Mouse (Mus musculus) mouse embryonic stem cell (cell line): ENCODE data around the gene Ankrd10.
"Not testable (repeated sequence)": the region's sequence is repeated elsewhere in the genome, so short reads cannot be mapped to it uniquely, and the experiment has no call there.

ENCODE experiments used
- in situ Hi-C, 2 experiments: fragments of 300-500 bp; cut with MboI; formaldehyde crosslinking; loops; 1 replicate in 1 of 2; 3 replicates in 1 of 2; pipeline ENCODE4 v1.14.3; 2019 to 2020; ENCODE audit warnings: low sequenced_read_pairs in 2 of 2, low pct_unique_long_range_greater_than_20kb in 1 of 2, mixed read lengths in 1 of 2; ENCODE audit not compliant: unreplicated experiment in 1 of 2

Gene Ankrd10

GRCm38 (mm10) chr8:11635611-11636081 lies at the start of gene Ankrd10:
Ankrd10 (minus strand) TSS chr8:11635757.
- in situ Hi-C loops, result no loop called here

GRCm38 (mm10) chr8:11684558-11684957 lies 49.0 kb upstream of the Ankrd10 start:
- in situ Hi-C loops, result no loop called here

- in situ Hi-C loops, result no loop called here
Observed at GRCm38 (mm10) chr8:11668308-11668707, 32.8 kb upstream of the Ankrd10 start.

GRCm38 (mm10) chr8:11666023-11666716 lies 30.6 kb upstream of the Ankrd10 start:
- in situ Hi-C loops, result not testable (repeated sequence)

GRCm38 (mm10) chr8:11661969-11662368 lies 26.4 kb upstream of the Ankrd10 start:
- in situ Hi-C loops, result no loop called here

- in situ Hi-C loops, result no loop called here
Observed at GRCm38 (mm10) chr8:11650021-11650420, 14.5 kb upstream of the Ankrd10 start.

- in situ Hi-C loops, result no loop called here
Observed at GRCm38 (mm10) chr8:11643123-11643522, 7.6 kb upstream of the Ankrd10 start.

- in situ Hi-C loops, result no loop called here
Observed at GRCm38 (mm10) chr8:11640606-11641005, 5.0 kb upstream of the Ankrd10 start.

GRCm38 (mm10) chr8:11637531-11637930 lies 2.0 kb upstream of the Ankrd10 start:
- in situ Hi-C loops, result no loop called here

- in situ Hi-C loops, result no loop called here
Observed at GRCm38 (mm10) chr8:11636324-11637057, 934 bp upstream of the Ankrd10 start.

- in situ Hi-C loops, result no loop called here
Observed at GRCm38 (mm10) chr8:11635012-11635577, 462 bp downstream of the Ankrd10 start.

- in situ Hi-C loops, result no loop called here
Observed at GRCm38 (mm10) chr8:11634331-11635011, 1.1 kb downstream of the Ankrd10 start.

GRCm38 (mm10) chr8:11633414-11633813 lies 2.1 kb downstream of the Ankrd10 start:
- in situ Hi-C loops, result no loop called here

- in situ Hi-C loops, result no loop called here
Observed at GRCm38 (mm10) chr8:11632406-11632805, 3.2 kb downstream of the Ankrd10 start.

- in situ Hi-C loops, result no loop called here
Observed at GRCm38 (mm10) chr8:11629206-11629605, 6.4 kb downstream of the Ankrd10 start.

GRCm38 (mm10) chr8:11628506-11629132 lies 6.9 kb downstream of the Ankrd10 start:
- in situ Hi-C loops, result no loop called here

- in situ Hi-C loops, result no loop called here
Observed at GRCm38 (mm10) chr8:11627717-11628116, 7.8 kb downstream of the Ankrd10 start.

- in situ Hi-C loops, result no loop called here
Observed at GRCm38 (mm10) chr8:11625084-11625483, 10.5 kb downstream of the Ankrd10 start.

GRCm38 (mm10) chr8:11619091-11619490 lies 16.5 kb downstream of the Ankrd10 start:
- in situ Hi-C loops, result no loop called here
